Mouse (Mus musculus): ENCODE measurements around the gene Gaa. TPM values are rescaled to one million over a fixed set of nuclear protein-coding genes. Genes with fewer than 3 reads are reported as not detected.

Gene Gaa
- total and polyA plus RNA-seq, 3 experiments: 19.6 to 105 (median 93.2) TPM

DNA sequence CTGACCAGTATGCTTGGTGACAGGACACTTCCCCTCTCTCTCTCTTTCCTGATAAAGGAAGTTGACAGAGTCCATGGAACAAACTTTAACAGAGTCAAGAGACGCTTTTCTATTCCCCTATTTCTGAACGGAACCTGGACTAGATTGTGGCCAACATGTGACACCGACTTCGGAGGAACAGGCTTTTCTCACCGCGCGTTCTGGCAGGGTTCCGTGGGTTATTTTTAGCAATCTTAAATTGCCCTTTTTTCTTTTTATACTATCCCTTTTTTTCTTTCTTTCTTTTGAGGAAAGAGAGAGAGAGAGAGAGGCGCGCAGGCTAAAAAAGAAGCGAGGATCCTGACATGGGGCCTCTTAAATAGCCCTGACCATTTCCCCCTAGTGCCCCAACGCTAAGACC lies 40.1 kb upstream of the Gaa start:
- Histone ChIP-seq H3K4me2 (ENCODE audit: insufficient read depth, low read depth, poor library complexity, severe bottlenecking) (peak overlapping the region; percentile 97), H3K4me1 (ENCODE audit: control insufficient read depth in 1 of 2, insufficient read depth in 2 of 2) (peaks cover 3 to 21% of the 10 kb centered on the region in 2 experiments), H3K27ac (ENCODE audit: insufficient read depth, low read depth) (no peak overlapping the region), H3K9me3 (replicated peaks; ENCODE audit: low read length) (peaks cover 5% of the 10 kb centered on the region), H3K27me3 (replicated peaks) (peaks cover 95% of the 10 kb centered on the region), H3K9ac (ENCODE audit: insufficient read depth, low read depth) (peak overlapping the region; percentile 91), H3K79me2 (replicated peaks; ENCODE audit: control insufficient read depth, extremely low read depth, insufficient read depth, poor library complexity, severe bottlenecking) (no peaks in the 10 kb centered on the region), H3K36me3 (replicated peaks in 1 of 2; ENCODE audit: control insufficient read depth in 1 of 2, insufficient read depth in 1 of 2, low read length in 1 of 2) (no peaks in the 10 kb centered on the region), H3K4me3 (replicated peaks in 1 of 3; ENCODE audit: low read depth in 2 of 3, low read length in 2 of 3, poor library complexity in 1 of 3) (peak overlapping the region; percentile 42 to 71 (median 47))
- TF ChIP-seq MYC (IDR thresholded peaks at IDR 0.05; ENCODE audit: low read depth, low read length) (0 out of 2 replicates have a peak, but pooled peaks have one; percentile 29), TCF12 (IDR thresholded peaks at IDR 0.05; ENCODE audit: low read depth, low read length) (no peak)
- DNase-seq (ENCODE audit: extremely low read depth): no peak
- dilution Hi-C loops (cut with MboI; ENCODE audit: extremely low pct_ligation_motif_present, extremely low pct_unique_long_range_greater_than_20kb, low sequenced_read_pairs) (no loop called here), in situ Hi-C loops (cut with MboI; ENCODE audit: low pct_ligation_motif_present, low pct_unique_long_range_greater_than_20kb, low sequenced_read_pairs) (no loop called here)

DNA sequence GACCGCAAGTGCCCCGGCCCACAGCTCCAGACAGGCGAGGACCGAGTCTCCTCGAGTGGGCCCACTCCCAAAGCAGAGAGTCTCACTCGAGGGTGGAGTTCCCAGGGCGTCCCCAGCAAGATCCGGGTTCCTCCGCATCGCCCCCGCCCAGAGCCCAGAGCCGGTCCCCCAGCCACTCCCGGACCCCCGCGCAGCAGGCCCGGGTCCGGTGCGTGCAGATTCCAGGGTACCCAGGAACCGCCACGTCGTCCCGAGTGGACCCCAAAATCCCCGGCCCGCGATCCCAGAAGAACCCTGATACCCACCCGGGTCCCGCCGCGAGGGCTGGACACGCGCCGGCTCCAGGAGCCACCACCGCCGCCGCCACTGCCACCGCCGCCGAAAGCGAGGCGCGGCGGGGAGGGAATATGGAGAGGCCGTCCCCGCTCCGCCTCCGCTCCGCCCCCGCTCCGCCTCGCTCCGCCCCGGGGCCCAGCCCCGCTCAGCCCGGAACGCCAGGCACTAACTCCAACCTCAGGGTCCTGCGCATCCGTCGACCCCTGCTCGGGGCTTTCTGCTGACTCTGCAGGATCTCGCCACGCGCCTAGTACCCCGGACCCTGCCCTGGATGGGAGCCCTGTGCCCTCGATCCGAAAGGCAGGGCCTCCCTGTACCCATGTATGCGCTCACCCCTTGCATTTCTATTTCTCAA lies 39.5 kb upstream of the Gaa start, which contains the start of the genes Tbc1d16 and Ccdc40:
TSS of gene Tbc1d16 (minus strand) at position 409 of the 691 bp plus-strand sequence.
TSS of gene Ccdc40 (plus strand) at position 482 of the 691 bp plus-strand sequence.
- in situ Hi-C loops (cut with MboI; ENCODE audit: low pct_ligation_motif_present, low pct_unique_long_range_greater_than_20kb, low sequenced_read_pairs) (no loop called here), dilution Hi-C loops (cut with MboI; ENCODE audit: extremely low pct_ligation_motif_present, extremely low pct_unique_long_range_greater_than_20kb, low sequenced_read_pairs) (no loop called here)
- H3K36me3 ChIP-seq (replicated peaks in 1 of 2; ENCODE audit: control insufficient read depth in 1 of 2, insufficient read depth in 1 of 2, low read length in 1 of 2): no peaks in the 10 kb centered on the region
- peaks cover 94% of the 10 kb centered on the region for H3K27me3 ChIP-seq (replicated peaks)
- H3K4me3 ChIP-seq (replicated peaks in 1 of 3; ENCODE audit: low read depth in 2 of 3, low read length in 2 of 3, poor library complexity in 1 of 3): peak within 1 kb of the TSS; percentile 42 to 71 (median 47)
- H3K4me1 ChIP-seq (ENCODE audit: control insufficient read depth in 1 of 2, insufficient read depth in 2 of 2): peaks cover 3 to 23% of the 10 kb centered on the region in 2 experiments
- peak within 1 kb of the TSS; percentile 97 for H3K4me2 ChIP-seq (ENCODE audit: insufficient read depth, low read depth, poor library complexity, severe bottlenecking)
- DNase-seq (ENCODE audit: extremely low read depth): peak; percentile 55
- no peaks in the 10 kb centered on the region for H3K79me2 ChIP-seq (replicated peaks; ENCODE audit: control insufficient read depth, extremely low read depth, insufficient read depth, poor library complexity, severe bottlenecking)
- no peak within 1 kb of the TSS for H3K27ac ChIP-seq (ENCODE audit: insufficient read depth, low read depth)
- H3K9ac ChIP-seq (ENCODE audit: insufficient read depth, low read depth): peak within 1 kb of the TSS; percentile 91
- no peaks in the 10 kb centered on the region for H3K9me3 ChIP-seq (replicated peaks; ENCODE audit: low read length)
- no peak for TF ChIP-seq MEF2A (IDR thresholded peaks at IDR 0.05; ENCODE audit: borderline replicate concordance, low read depth, low read length)
- TF ChIP-seq SIN3A (IDR thresholded peaks at IDR 0.05; ENCODE audit: low read length): no peak
- TF ChIP-seq E2F4 (IDR thresholded peaks at IDR 0.05; ENCODE audit: insufficient replicate concordance, low read depth, low read length): no peak
- TF ChIP-seq PAX5 (IDR thresholded peaks at IDR 0.05; ENCODE audit: low read length): no peak
- no peak for TF ChIP-seq ETS1 (conservative IDR thresholded peaks at IDR 0.05; ENCODE audit: low read depth, low read length)
- peak; percentile 84 for TF ChIP-seq UBTF (IDR thresholded peaks at IDR 0.05; ENCODE audit: low read depth, low read length)
- no peak for TF ChIP-seq GABPA (IDR thresholded peaks at IDR 0.05; ENCODE audit: insufficient replicate concordance, low read depth, low read length)
- no peak for TF ChIP-seq RAD21 (IDR thresholded peaks at IDR 0.05; ENCODE audit: low read depth, low read length)
- TF ChIP-seq CHD2 (IDR thresholded peaks at IDR 0.05; ENCODE audit: low read length): no peak
- TF ChIP-seq ZNF384 (IDR thresholded peaks at IDR 0.05; ENCODE audit: low read depth, low read length): no peak
- no peak for TF ChIP-seq EP300 (IDR thresholded peaks at IDR 0.05; ENCODE audit: low read length)
- peak; percentile 43; the same call in 1 of the 2 replicates for TF ChIP-seq TCF12 (IDR thresholded peaks at IDR 0.05; ENCODE audit: low read depth, low read length)
- TF ChIP-seq MAFK (IDR thresholded peaks at IDR 0.05; ENCODE audit: insufficient replicate concordance, low read length): peak; percentile 60; the same call in 1 of the 2 replicates
- peak; percentile 51 for TF ChIP-seq NRF1 (IDR thresholded peaks at IDR 0.05; ENCODE audit: low read depth, low read length)
- peak; percentile 54; the same call in 1 of the 2 replicates for TF ChIP-seq ZMIZ1 (IDR thresholded peaks at IDR 0.05; ENCODE audit: low read depth, low read length)
- TF ChIP-seq POLR2AphosphoS2 (IDR thresholded peaks at IDR 0.05; ENCODE audit: low read depth, low read length): no peak
- TF ChIP-seq KAT2A (IDR thresholded peaks at IDR 0.05; ENCODE audit: insufficient replicate concordance, low read length): no peak
- TF ChIP-seq USF2 (conservative IDR thresholded peaks at IDR 0.05; ENCODE audit: low read depth, low read length): no peak
- TF ChIP-seq CTCF (conservative IDR thresholded peaks at IDR 0.05 in 1 of 2, IDR thresholded peaks at IDR 0.05 in 1 of 2; ENCODE audit: low read depth in 2 of 2, low read length in 2 of 2): no peak
- TF ChIP-seq SMC3 (IDR thresholded peaks at IDR 0.05; ENCODE audit: low read depth, low read length): no peak
- 0 out of 2 replicates have a peak, but pooled peaks have one; percentile 33 for TF ChIP-seq TBP (conservative IDR thresholded peaks at IDR 0.05; ENCODE audit: low read depth, low read length)
- TF ChIP-seq ZC3H11A (IDR thresholded peaks at IDR 0.05; ENCODE audit: low read depth, low read length): no peak
- peak; percentile 26; the same call in 1 of the 2 replicates for TF ChIP-seq MXI1 (IDR thresholded peaks at IDR 0.05; ENCODE audit: low read depth, low read length)
- peak; percentile 63 for TF ChIP-seq NELFE (IDR thresholded peaks at IDR 0.05; ENCODE audit: low read depth, low read length)
- 0 out of 2 replicates have a peak, but pooled peaks have one; percentile 19 for TF ChIP-seq IRF4 (IDR thresholded peaks at IDR 0.05; ENCODE audit: low read depth, low read length)
- TF ChIP-seq ELF1 (IDR thresholded peaks at IDR 0.05; ENCODE audit: low read depth, low read length): 0 out of 2 replicates have a peak, but pooled peaks have one; percentile 34
- TF ChIP-seq USF1 (IDR thresholded peaks at IDR 0.05; ENCODE audit: low read depth, low read length): no peak
- no peak for TF ChIP-seq MAX (IDR thresholded peaks at IDR 0.05; ENCODE audit: low read length)
- no peak for TF ChIP-seq JUN (IDR thresholded peaks at IDR 0.05; ENCODE audit: insufficient read depth, low read depth, low read length)
- TF ChIP-seq BHLHE40 (IDR thresholded peaks at IDR 0.05; ENCODE audit: low read depth, low read length): no peak

Measured in CH12.LX (cell line).